Mouse (Mus musculus) liver, embryonic 13.5 days (tissue): ENCODE measurements around the gene Foxc2. TPM values are rescaled to one million over a fixed set of nuclear protein-coding genes. Genes with fewer than 3 reads are reported as not detected.

Source experiments
- ATAC-seq: fragments of 200-750 bp; cut with Nextera tagmentation; 2 replicates; pipeline ENCODE4 v1.8.0; 2017; ENCODE audit warnings: low read depth, mild to moderate bottlenecking, moderate number of reproducible peaks, moderate library complexity
- DNase-seq: peaks from one replicate; pipeline ENCODE4 v3.0.0; 2022
- H3K27ac ChIP-seq: fragments of 300-500 bp; sonication (generic); 2 replicates; pipeline ENCODE4 v1.5.1; 2015; ENCODE audit warnings: moderate library complexity, mild to moderate bottlenecking, inconsistent platforms
- H3K27me3 ChIP-seq: fragments of 300-500 bp; sonication (generic); 2 replicates; pipeline ENCODE4 v1.6.1; 2015; ENCODE audit warnings: mild to moderate bottlenecking, inconsistent platforms
- H3K36me3 ChIP-seq: fragments of 300-500 bp; sonication (generic); 2 replicates; pipeline ENCODE4 v1.6.1; 2015; ENCODE audit warnings: mild to moderate bottlenecking, inconsistent platforms
- H3K4me1 ChIP-seq: fragments of 300-500 bp; sonication (generic); replicated peaks from 2 replicates; pipeline ENCODE4 v1.6.1; 2015; ENCODE audit warnings: inconsistent platforms
- H3K4me2 ChIP-seq: fragments of 300-500 bp; sonication (generic); 2 replicates; pipeline ENCODE4 v1.6.1; 2015; ENCODE audit warnings: inconsistent platforms, mild to moderate bottlenecking, moderate library complexity
- H3K4me3 ChIP-seq: fragments of 300-500 bp; sonication (generic); replicated peaks from 2 replicates; pipeline ENCODE4 v1.5.1; 2015; ENCODE audit warnings: mild to moderate bottlenecking, inconsistent platforms
- H3K9ac ChIP-seq: fragments of 300-500 bp; sonication (generic); 2 replicates; pipeline ENCODE4 v1.6.1; 2015; ENCODE audit warnings: mild to moderate bottlenecking, inconsistent platforms
- H3K9me3 ChIP-seq: fragments of 300-500 bp; sonication (generic); replicated peaks from 2 replicates; pipeline ENCODE4 v1.6.1; 2016; ENCODE audit warnings: inconsistent platforms
- WGBS: fragments of 180-500 bp; shearing (Covaris S2); methylation state at CpG from one replicate; pipeline ENCODE4 v1.1.7; 2015; ENCODE audit not compliant: insufficient replicate concordance; 5-methylcytosine and 5-hydroxymethylcytosine counted together
- microRNA-seq: library from miRNA; unstranded; fragments of <30 nt; microRNA quantifications from one replicate; pipeline ENCODE4, GENCODE M21; 2016
- polyA plus RNA-seq: library from polyadenylated mRNA; unstranded; fragments of >200 nt; fragmentation: Nextera tagmentation; extraction: Ambion mirVana; gene quantifications from 2 replicates; pipeline ENCODE4 v1.2.1, GENCODE M21; 2015

Foxc2 gene
- polyA plus RNA-seq, 1 experiment from 2014 or later, result 0.22 TPM

GRCm38 (mm10) chr8:121162413-121162812, 46.4 kb downstream of the Foxc2 start:
- no peak overlapping the region for H3K4me3 ChIP-seq
- ATAC-seq, result no peak
- WGBS, result 47% methylated on average over 4 of the region's 4 CpGs
- H3K4me1 ChIP-seq, result no peaks in the 10 kb centered on the region
- H3K4me2 ChIP-seq, result no peak overlapping the region
- no peak for DNase-seq
- H3K9me3 ChIP-seq, result no peaks in the 10 kb centered on the region
- no peak overlapping the region for H3K27ac ChIP-seq
- H3K27me3 ChIP-seq, result peaks cover 13% of the 10 kb centered on the region; the same call in 1 of the 2 replicates
- no peaks in the 10 kb centered on the region for H3K36me3 ChIP-seq
- no peak overlapping the region for H3K9ac ChIP-seq

GRCm38 (mm10) chr8:121162906-121163695, 47.1 kb downstream of the Foxc2 start:
- H3K4me2 ChIP-seq, result no peak overlapping the region
- H3K4me1 ChIP-seq, result no peaks in the 10 kb centered on the region
- H3K36me3 ChIP-seq, result no peaks in the 10 kb centered on the region
- no peaks in the 10 kb centered on the region for H3K9me3 ChIP-seq
- ATAC-seq (no peak), DNase-seq (no peak)
- no peak overlapping the region for H3K27ac ChIP-seq
- no peak overlapping the region for H3K4me3 ChIP-seq
- 55% methylated on average over 11 of the region's 11 CpGs for WGBS
- H3K27me3 ChIP-seq, result peaks cover 11% of the 10 kb centered on the region; the same call in 1 of the 2 replicates
- H3K9ac ChIP-seq, result no peak overlapping the region

GRCm38 (mm10) chr8:121164017-121164469, 48.1 kb downstream of the Foxc2 start:
- H3K9ac ChIP-seq, result no peak overlapping the region
- 49% methylated on average over 8 of the region's 8 CpGs for WGBS
- peaks cover 8% of the 10 kb centered on the region; the same call in 1 of the 2 replicates for H3K27me3 ChIP-seq
- H3K4me1 ChIP-seq, result no peaks in the 10 kb centered on the region
- no peak overlapping the region for H3K27ac ChIP-seq
- ATAC-seq (no peak), DNase-seq (no peak)
- H3K4me3 ChIP-seq, result no peak overlapping the region
- no peaks in the 10 kb centered on the region for H3K36me3 ChIP-seq
- H3K9me3 ChIP-seq, result no peaks in the 10 kb centered on the region
- no peak overlapping the region for H3K4me2 ChIP-seq

GRCm38 (mm10) chr8:121168033-121168432, 52.1 kb downstream of the Foxc2 start:
- Histone ChIP-seq H3K27me3 (no peaks in the 10 kb centered on the region; the same call in 1 of the 2 replicates), H3K9me3 (no peaks in the 10 kb centered on the region), H3K36me3 (no peaks in the 10 kb centered on the region), H3K4me2 (no peak overlapping the region), H3K4me3 (no peak overlapping the region), H3K27ac (no peak overlapping the region), H3K9ac (no peak overlapping the region), H3K4me1 (peaks cover 12% of the 10 kb centered on the region)
- no peak for DNase-seq
- WGBS, result 48% methylated on average over 5 of the region's 5 CpGs
- no peak for ATAC-seq

Small RNAs within 50 kb of the gene (microRNA-seq; reads per million reads assigned to microRNA genes)
- not detected for gene Gm27530

Other genes with a start within 250 kb of the Foxc2 start
- gene Foxf1, start 31.8 kb upstream of the Foxc2 start, polyA plus RNA-seq, result 5.6 and 5.9 TPM in 2 replicates
- gene Mthfsd, start 7.8 kb upstream of the Foxc2 start, polyA plus RNA-seq, result 25.6 and 26.9 TPM in 2 replicates
- gene Foxl1, start 11.8 kb downstream of the Foxc2 start, polyA plus RNA-seq, result 0.13 and 0.14 TPM in 2 replicates